Mouse (Mus musculus) forebrain, postnatal 0 days (tissue): ENCODE results near the gene 4930564D02Rik. TPM values are rescaled to one million over a fixed set of nuclear protein-coding genes. Genes with fewer than 3 reads are reported as not detected.

Source experiments
- ATAC-seq: fragments of 200-750 bp; cut with Nextera tagmentation; 2 replicates; pipeline ENCODE4 v1.8.0; 2017; ENCODE audit warnings: mild to moderate bottlenecking, moderate library complexity
- DNase-seq: peaks from one replicate; pipeline ENCODE4 v3.0.0-alpha.2; 2015
- H3K27ac ChIP-seq: fragments of 300-500 bp; sonication (generic); 2 replicates; pipeline ENCODE4 v1.5.1; 2014; ENCODE audit warnings: low read depth, mild to moderate bottlenecking, antibody characterized with exemption, low read length, moderate library complexity, mixed read lengths
- H3K27me3 ChIP-seq: fragments of 300-500 bp; sonication (generic); 2 replicates; pipeline ENCODE4 v1.6.1; 2014; ENCODE audit warnings: mild to moderate bottlenecking, low read length, mixed read lengths; ENCODE audit not compliant: insufficient read depth
- H3K36me3 ChIP-seq: fragments of 300-500 bp; sonication (generic); 2 replicates; pipeline ENCODE4 v1.6.1; 2014; ENCODE audit warnings: mild to moderate bottlenecking, moderate library complexity; ENCODE audit not compliant: insufficient read depth
- H3K4me1 ChIP-seq: fragments of 300-500 bp; sonication (generic); 2 replicates; pipeline ENCODE4 v1.6.1; 2014; ENCODE audit warnings: antibody characterized with exemption; ENCODE audit not compliant: insufficient read depth
- H3K4me2 ChIP-seq: fragments of 300-500 bp; sonication (generic); 2 replicates; pipeline ENCODE4 v1.6.1; 2014; ENCODE audit warnings: low read depth, mild to moderate bottlenecking, moderate library complexity
- H3K4me3 ChIP-seq: fragments of 300-500 bp; sonication (generic); 2 replicates; pipeline ENCODE4 v1.5.1; 2014; ENCODE audit warnings: low read depth, low read length, mixed read lengths
- H3K9ac ChIP-seq: fragments of 300-500 bp; sonication (generic); 2 replicates; pipeline ENCODE4 v1.6.1; 2014; ENCODE audit warnings: mild to moderate bottlenecking
- H3K9me3 ChIP-seq: fragments of 300-500 bp; sonication (generic); 2 replicates; pipeline ENCODE4 v1.6.1; 2016; ENCODE audit warnings: low read length
- CTCF ChIP-seq: sonication (generic); IDR thresholded peaks from 2 replicates; pipeline ENCODE4 v1.5.1; 2016; ENCODE audit warnings: antibody characterized with exemption, control low read depth, low read depth
- WGBS: fragments of 180-500 bp; shearing (Covaris S2); extraction: QIAGEN DNeasy Blood & Tissue Kit; methylation state at CpG from one replicate; pipeline ENCODE4 v1.1.7; 2014; 5-methylcytosine and 5-hydroxymethylcytosine counted together
- polyA plus RNA-seq: library from polyadenylated mRNA; unstranded; fragments of >200 nt; fragmentation: Nextera tagmentation; extraction: Ambion mirVana; gene quantifications from 2 replicates; pipeline ENCODE4 v1.2.1, GENCODE M21; 2015
- total RNA-seq: library from RNA; depleted of rRNA; stranded (reverse); fragments of >200 nt; gene quantifications from 2 replicates; pipeline ENCODE4 v1.2.3, GENCODE M21; 2014; rRNA removed

4930564D02Rik gene
- total RNA-seq (not detected in 2 replicates), polyA plus RNA-seq (not detected in 2 replicates)

- Histone ChIP-seq H3K36me3 (no peaks in the 10 kb centered on the region), H3K27me3 (no peaks in the 10 kb centered on the region), H3K4me3 (no peak within 1 kb of the TSS), H3K27ac (no peak within 1 kb of the TSS), H3K4me1 (no peaks in the 10 kb centered on the region), H3K9ac (no peak within 1 kb of the TSS), H3K4me2 (no peak within 1 kb of the TSS), H3K9me3 (no peaks in the 10 kb centered on the region)
- TF ChIP-seq CTCF = no peak
- 85% methylated on average over 10 of the region's 10 CpGs for WGBS
- ATAC-seq (no peak), DNase-seq (no peak)
Measured at GRCm38 (mm10) chr3:105066544-105066943, at the start of gene 4930564D02Rik. Gene 4930564D02Rik, plus strand, starts transcription at chr3:105066844.

GRCm38 (mm10) chr3:105017314-105017713, 49.3 kb upstream of the 4930564D02Rik start:
- no peak overlapping the region for H3K27ac ChIP-seq
- TF ChIP-seq CTCF = no peak

GRCm38 (mm10) chr3:105018085-105018782, 48.4 kb upstream of the 4930564D02Rik start:
- TF ChIP-seq CTCF = no peak
- Histone ChIP-seq H3K4me3 (no peak overlapping the region), H3K4me1 (no peaks in the 10 kb centered on the region), H3K27ac (no peak overlapping the region), H3K4me2 (no peak overlapping the region), H3K36me3 (0 out of 2 replicates have a peak, but pooled peaks cover 4% of the 10 kb centered on the region), H3K9ac (no peak overlapping the region), H3K27me3 (no peaks in the 10 kb centered on the region), H3K9me3 (no peaks in the 10 kb centered on the region)
- ATAC-seq (no peak), DNase-seq (no peak)
- WGBS = 88% methylated on average over 10 of the region's 10 CpGs

More at GRCm38 (mm10) chr3:105017314-105017713, 49.3 kb upstream of the 4930564D02Rik start:
- Histone ChIP-seq H3K36me3 (0 out of 2 replicates have a peak, but pooled peaks cover 4% of the 10 kb centered on the region), H3K4me3 (no peak overlapping the region), H3K27me3 (no peaks in the 10 kb centered on the region), H3K4me2 (no peak overlapping the region), H3K4me1 (no peaks in the 10 kb centered on the region), H3K9ac (no peak overlapping the region), H3K9me3 (no peaks in the 10 kb centered on the region)
- DNase-seq (no peak), ATAC-seq (no peak)
- 92% methylated on average over 8 of the region's 8 CpGs for WGBS

- no peak for DNase-seq
- Histone ChIP-seq H3K27ac (no peak overlapping the region), H3K4me2 (no peak overlapping the region), H3K36me3 (0 out of 2 replicates have a peak, but pooled peaks cover 5% of the 10 kb centered on the region), H3K4me1 (no peaks in the 10 kb centered on the region), H3K9me3 (no peaks in the 10 kb centered on the region), H3K4me3 (no peak overlapping the region), H3K9ac (no peak overlapping the region), H3K27me3 (no peaks in the 10 kb centered on the region)
- no peak for ATAC-seq
- 89% methylated on average over 6 of the region's 6 CpGs for WGBS
- TF ChIP-seq CTCF = no peak
Measured at GRCm38 (mm10) chr3:105018783-105019105, 47.9 kb upstream of the 4930564D02Rik start.

- Histone ChIP-seq H3K9ac (no peak overlapping the region), H3K4me2 (no peak overlapping the region), H3K27ac (no peak overlapping the region), H3K4me1 (no peaks in the 10 kb centered on the region), H3K9me3 (no peaks in the 10 kb centered on the region), H3K4me3 (no peak overlapping the region), H3K36me3 (0 out of 2 replicates have a peak, but pooled peaks cover 8% of the 10 kb centered on the region), H3K27me3 (no peaks in the 10 kb centered on the region)
- WGBS = 48% methylated on average over 12 of the region's 12 CpGs
- ATAC-seq (no peak), DNase-seq (no peak)
- TF ChIP-seq CTCF = no peak
Measured at GRCm38 (mm10) chr3:105019826-105020692, 46.6 kb upstream of the 4930564D02Rik start.

- Histone ChIP-seq H3K4me2 (no peak overlapping the region), H3K9me3 (no peaks in the 10 kb centered on the region), H3K4me3 (no peak overlapping the region), H3K36me3 (peaks cover 15% of the 10 kb centered on the region; the same call in 1 of the 2 replicates), H3K27me3 (no peaks in the 10 kb centered on the region), H3K27ac (no peak overlapping the region; the same call in 1 of the 2 replicates), H3K9ac (no peak overlapping the region), H3K4me1 (no peaks in the 10 kb centered on the region)
- no peak for DNase-seq
- no peak for ATAC-seq
- no peak for TF ChIP-seq CTCF
- 79% methylated on average over 10 of the region's 10 CpGs for WGBS
Measured at GRCm38 (mm10) chr3:105023371-105024005, 43.2 kb upstream of the 4930564D02Rik start.
